ENCODE assay signal across 7 mouse cellular contexts in the genomic region with DNA sequence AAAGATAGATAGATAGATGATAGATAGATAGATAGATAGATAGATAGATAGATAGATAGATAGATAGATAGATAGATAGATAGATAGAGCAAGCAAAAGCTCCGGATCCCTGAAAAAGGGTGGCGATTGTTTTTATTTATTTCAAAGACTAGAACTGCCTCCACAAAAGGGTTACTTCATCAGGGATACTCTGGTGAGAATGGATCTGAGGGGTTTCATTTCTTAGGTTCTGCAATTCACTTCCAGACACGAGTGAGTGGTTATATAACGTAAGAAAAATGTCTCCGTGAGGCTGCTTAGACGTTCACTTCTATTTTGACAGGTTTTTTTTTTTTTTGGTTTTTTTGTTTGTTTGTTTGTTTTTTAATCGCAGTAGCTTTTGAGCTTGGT. TPM values are rescaled to one million over a fixed set of nuclear protein-coding genes. Genes with fewer than 3 reads are reported as not detected.
A peak's percentile ranks its signal among the peaks of the same experiment; 100 is the strongest.
DNase-seq lines count a peak whose midpoint lies in the region; ATAC-seq and TF ChIP-seq lines count a peak whose summit lies in the region.

No protein-coding gene starts in this region.

- no peak overlapping the region for H3K9ac ChIP-seq in lung, embryonic 16.5 days (ENCODE audit: low read length)
- H3K9ac ChIP-seq in forebrain, embryonic 13.5 days, result peak overlapping the region; percentile 52; the same call in 1 of the 2 replicates
- H3K9ac ChIP-seq in limb, embryonic 14.5 days (ENCODE audit: low read depth, low read length, severe bottlenecking), result no peak overlapping the region
- no peak overlapping the region for H3K9ac ChIP-seq in stomach, embryonic 15.5 days

- H3K9me3 ChIP-seq in lung, embryonic 16.5 days (ENCODE audit: control insufficient read depth, low read length), result no peaks in the 10 kb centered on the region
- H3K9me3 ChIP-seq in forebrain, embryonic 13.5 days (replicated peaks), result no peaks in the 10 kb centered on the region
- no peaks in the 10 kb centered on the region for H3K9me3 ChIP-seq in limb, embryonic 14.5 days (ENCODE audit: control insufficient read depth, low read length)
- no peaks in the 10 kb centered on the region for H3K9me3 ChIP-seq in stomach, embryonic 15.5 days

- WGBS in lung, embryonic 16.5 days, result 35% methylated on average over 7 of the region's 7 CpGs
- WGBS in forebrain, embryonic 13.5 days, result 45% methylated on average over 7 of the region's 7 CpGs
- 44% methylated on average over 7 of the region's 7 CpGs for WGBS in limb, embryonic 14.5 days
- WGBS in stomach, embryonic 15.5 days, result 33% methylated on average over 7 of the region's 7 CpGs

- no peak for ATAC-seq in lung, embryonic 16.5 days (ENCODE audit: low read depth)
- peak; percentile 40; the same call in 1 of the 2 replicates for ATAC-seq in forebrain, embryonic 13.5 days
- no peak for ATAC-seq in limb, embryonic 14.5 days (ENCODE audit: low FRiP score, low read depth)
- ATAC-seq in stomach, embryonic 15.5 days (ENCODE audit: insufficient read depth, low FRiP score, low read depth), result no peak

- H3K27ac ChIP-seq in lung, embryonic 16.5 days (ENCODE audit: low read length), result no peak overlapping the region
- no peak overlapping the region for H3K27ac ChIP-seq in forebrain, embryonic 13.5 days
- no peak overlapping the region for H3K27ac ChIP-seq in limb, embryonic 14.5 days (replicated peaks; ENCODE audit: low read depth, low read length)
- no peak overlapping the region for H3K27ac ChIP-seq in stomach, embryonic 15.5 days

- no peak for DNase-seq in lung, postnatal 25 days (ENCODE audit: low spot score)
- no peak for DNase-seq in limb, embryonic 14.5 days (ENCODE audit: low spot score)
- no peak for DNase-seq in right cerebral cortex, adult 2 months (ENCODE audit: low spot score in 2 of 2)
- no peak for DNase-seq in c-Kit-positive CD71-positive TER-119-positive erythroid progenitor cells, embryonic 14.5 days (ENCODE audit: low spot score)

- no peaks in the 10 kb centered on the region for H3K4me1 ChIP-seq in lung, embryonic 16.5 days (replicated peaks; ENCODE audit: control insufficient read depth, insufficient read depth, low read length)
- H3K4me1 ChIP-seq in forebrain, embryonic 13.5 days, result no peaks in the 10 kb centered on the region
- no peaks in the 10 kb centered on the region for H3K4me1 ChIP-seq in limb, embryonic 14.5 days (ENCODE audit: control insufficient read depth, insufficient read depth, low read length)
- H3K4me1 ChIP-seq in stomach, embryonic 15.5 days, result no peaks in the 10 kb centered on the region

- no peaks in the 10 kb centered on the region for H3K27me3 ChIP-seq in lung, embryonic 16.5 days (ENCODE audit: control insufficient read depth, insufficient read depth, low read depth, low read length)
- H3K27me3 ChIP-seq in forebrain, embryonic 13.5 days, result no peaks in the 10 kb centered on the region
- H3K27me3 ChIP-seq in limb, embryonic 14.5 days (ENCODE audit: control insufficient read depth, insufficient read depth, low read length), result no peaks in the 10 kb centered on the region
- no peaks in the 10 kb centered on the region for H3K27me3 ChIP-seq in stomach, embryonic 15.5 days (replicated peaks)

- H3K4me3 ChIP-seq in lung, embryonic 16.5 days (ENCODE audit: low read length), result peak overlapping the region; percentile 60
- H3K4me3 ChIP-seq in forebrain, embryonic 13.5 days, result peak overlapping the region; percentile 49
- H3K4me3 ChIP-seq in limb, embryonic 14.5 days (replicated peaks; ENCODE audit: low read length), result peak overlapping the region; percentile 49
- H3K4me3 ChIP-seq in stomach, embryonic 15.5 days (replicated peaks), result peak overlapping the region; percentile 54

- H3K4me2 ChIP-seq in lung, embryonic 16.5 days (ENCODE audit: low read depth, low read length), result peak overlapping the region; percentile 53
- peak overlapping the region; percentile 45 for H3K4me2 ChIP-seq in forebrain, embryonic 13.5 days
- H3K4me2 ChIP-seq in limb, embryonic 14.5 days (replicated peaks; ENCODE audit: low read depth, low read length, severe bottlenecking), result peak overlapping the region; percentile 41
- peak overlapping the region; percentile 42; the same call in 1 of the 2 replicates for H3K4me2 ChIP-seq in stomach, embryonic 15.5 days

- no peaks in the 10 kb centered on the region for H3K36me3 ChIP-seq in lung, embryonic 16.5 days (ENCODE audit: control insufficient read depth, insufficient read depth, low read length)
- no peaks in the 10 kb centered on the region for H3K36me3 ChIP-seq in forebrain, embryonic 13.5 days (ENCODE audit: poor library complexity, severe bottlenecking)
- H3K36me3 ChIP-seq in limb, embryonic 14.5 days (ENCODE audit: control insufficient read depth, insufficient read depth, low read length), result no peaks in the 10 kb centered on the region
- H3K36me3 ChIP-seq in stomach, embryonic 15.5 days, result no peaks in the 10 kb centered on the region

- no peak for TF ChIP-seq POLR2A in limb, embryonic 14.5 days (IDR thresholded peaks at IDR 0.05; ENCODE audit: borderline replicate concordance, extremely low read depth, insufficient read depth, insufficient read length)

RNA-seq across cellular contexts. Expression of a gene that starts 2.2 kb away (rescaled TPM):
- polyA plus RNA-seq in lung, embryonic 16.5 days (2015; fragmentation: Nextera tagmentation; extraction: Ambion mirVana), result 25.7 and 27.5 TPM in 2 replicates
- polyA plus RNA-seq in forebrain, embryonic 13.5 days (2015; fragmentation: Nextera tagmentation; extraction: Ambion mirVana), result 19.3 and 19.4 TPM in 2 replicates
- polyA plus RNA-seq in limb, embryonic 14.5 days (2012; rRNA removed), result 5.4 and 6.3 TPM in 2 replicates
- polyA plus RNA-seq in limb, embryonic 14.5 days (2014; fragmentation: Nextera tagmentation; extraction: Ambion mirVana), result 14.3 and 18.6 TPM in 2 replicates
- 22.9 and 24.7 TPM in 2 replicates for polyA plus RNA-seq in stomach, embryonic 15.5 days (2015; fragmentation: Nextera tagmentation; extraction: Ambion mirVana)

RNA-seq across cellular contexts. Expression of a gene that starts 32.0 kb away (rescaled TPM):
- polyA plus RNA-seq in lung, embryonic 16.5 days (2015; fragmentation: Nextera tagmentation; extraction: Ambion mirVana), result 0.04 TPM in 1 of 2 replicates, not detected in the other
- polyA plus RNA-seq in forebrain, embryonic 13.5 days (2015; fragmentation: Nextera tagmentation; extraction: Ambion mirVana), result 0.01 TPM in 1 of 2 replicates, not detected in the other
- polyA plus RNA-seq in limb, embryonic 14.5 days (2012; rRNA removed), result 0.01 and 0.03 TPM in 2 replicates
- not detected in 2 replicates for polyA plus RNA-seq in limb, embryonic 14.5 days (2014; fragmentation: Nextera tagmentation; extraction: Ambion mirVana)
- polyA plus RNA-seq in stomach, embryonic 15.5 days (2015; fragmentation: Nextera tagmentation; extraction: Ambion mirVana), result 0.03 and 0.08 TPM in 2 replicates
